Mouse (Mus musculus): ENCODE measurements around the gene 1600015I10Rik. TPM values are rescaled to one million over a fixed set of nuclear protein-coding genes. Genes with fewer than 3 reads are reported as not detected.
"Not testable (repeated sequence)": the region's sequence is repeated elsewhere in the genome, so short reads cannot be mapped to it uniquely, and the experiment has no call there.

Gene 1600015I10Rik
- polyA plus RNA-seq (2015; fragmentation: Nextera tagmentation; extraction: Ambion mirVana): not detected in 2 replicates

GRCm38 (mm10) chr6:48929595-48929994, at the start of gene 1600015I10Rik:
TSS of gene 1600015I10Rik (plus strand) at chr6:48929895.
- no peaks in the 10 kb centered on the region for H3K27me3 ChIP-seq (replicated peaks; ENCODE audit: control insufficient read depth, insufficient read depth, low read length)
- no peak for ATAC-seq
- H3K27ac ChIP-seq (ENCODE audit: low read depth, low read length): no peak within 1 kb of the TSS
- H3K9ac ChIP-seq (ENCODE audit: low read depth, low read length): no peak within 1 kb of the TSS
- no peaks in the 10 kb centered on the region for H3K9me3 ChIP-seq (ENCODE audit: control insufficient read depth)
- no peaks in the 10 kb centered on the region for H3K36me3 ChIP-seq (ENCODE audit: control insufficient read depth, insufficient read depth)
- no peak for TF ChIP-seq CTCF (IDR thresholded peaks at IDR 0.05; ENCODE audit: low read depth)
- H3K4me2 ChIP-seq (replicated peaks; ENCODE audit: low read depth): no peak within 1 kb of the TSS
- H3K4me3 ChIP-seq (ENCODE audit: low read depth, low read length): no peak within 1 kb of the TSS
- H3K4me1 ChIP-seq (replicated peaks; ENCODE audit: control insufficient read depth, insufficient read depth, low read length): no peaks in the 10 kb centered on the region
- 90% methylated on average over 5 of the region's 5 CpGs for WGBS

- no peaks in the 10 kb centered on the region for H3K36me3 ChIP-seq (ENCODE audit: control insufficient read depth, insufficient read depth)
- H3K9me3 ChIP-seq (ENCODE audit: control insufficient read depth): no peaks in the 10 kb centered on the region
- H3K27me3 ChIP-seq (replicated peaks; ENCODE audit: control insufficient read depth, insufficient read depth, low read length): no peaks in the 10 kb centered on the region
- no peak overlapping the region for H3K4me2 ChIP-seq (replicated peaks; ENCODE audit: low read depth)
- H3K27ac ChIP-seq (ENCODE audit: low read depth, low read length): no peak overlapping the region; the same call in 1 of the 2 replicates
- 0 out of 2 replicates have a peak, but pooled peaks cover 6% of the 10 kb centered on the region for H3K4me1 ChIP-seq (replicated peaks; ENCODE audit: control insufficient read depth, insufficient read depth, low read length)
- H3K4me3 ChIP-seq (ENCODE audit: low read depth, low read length): no peak overlapping the region
- no peak overlapping the region for H3K9ac ChIP-seq (ENCODE audit: low read depth, low read length)
- no peak for ATAC-seq
- 56% methylated on average over 4 of the region's 4 CpGs for WGBS
- no peak for TF ChIP-seq CTCF (IDR thresholded peaks at IDR 0.05; ENCODE audit: low read depth)
Observed at GRCm38 (mm10) chr6:48894203-48894602, 35.5 kb upstream of the 1600015I10Rik start.

- H3K27me3 ChIP-seq (replicated peaks; ENCODE audit: control insufficient read depth, insufficient read depth, low read length): no peaks in the 10 kb centered on the region
- H3K36me3 ChIP-seq (ENCODE audit: control insufficient read depth, insufficient read depth): no peaks in the 10 kb centered on the region
- peak overlapping the region; percentile 77 for H3K27ac ChIP-seq (ENCODE audit: low read depth, low read length)
- no peak for TF ChIP-seq CTCF (IDR thresholded peaks at IDR 0.05; ENCODE audit: low read depth)
- peak overlapping the region; percentile 13 for H3K9ac ChIP-seq (ENCODE audit: low read depth, low read length)
- WGBS: 41% methylated on average over 8 of the region's 8 CpGs
- H3K4me2 ChIP-seq (replicated peaks; ENCODE audit: low read depth): peak overlapping the region; percentile 62
- peak overlapping the region; percentile 13 for H3K4me3 ChIP-seq (ENCODE audit: low read depth, low read length)
- no peaks in the 10 kb centered on the region for H3K9me3 ChIP-seq (ENCODE audit: control insufficient read depth)
- H3K4me1 ChIP-seq (replicated peaks; ENCODE audit: control insufficient read depth, insufficient read depth, low read length): 0 out of 2 replicates have a peak, but pooled peaks cover 6% of the 10 kb centered on the region
- ATAC-seq: peak; percentile 79
Observed at GRCm38 (mm10) chr6:48894938-48895818, 34.5 kb upstream of the 1600015I10Rik start.

GRCm38 (mm10) chr6:48895941-48896340, 33.8 kb upstream of the 1600015I10Rik start:
- ATAC-seq: peak; percentile 66; the same call in 1 of the 2 replicates
- H3K36me3 ChIP-seq (ENCODE audit: control insufficient read depth, insufficient read depth): no peaks in the 10 kb centered on the region
- no peaks in the 10 kb centered on the region for H3K9me3 ChIP-seq (ENCODE audit: control insufficient read depth)
- H3K4me3 ChIP-seq (ENCODE audit: low read depth, low read length): peak overlapping the region; percentile 24
- H3K27ac ChIP-seq (ENCODE audit: low read depth, low read length): peak overlapping the region; percentile 46; the same call in 1 of the 2 replicates
- 35% methylated on average over 5 of the region's 5 CpGs for WGBS
- no peak for TF ChIP-seq CTCF (IDR thresholded peaks at IDR 0.05; ENCODE audit: low read depth)
- 0 out of 2 replicates have a peak, but pooled peaks cover 6% of the 10 kb centered on the region for H3K4me1 ChIP-seq (replicated peaks; ENCODE audit: control insufficient read depth, insufficient read depth, low read length)
- no peaks in the 10 kb centered on the region for H3K27me3 ChIP-seq (replicated peaks; ENCODE audit: control insufficient read depth, insufficient read depth, low read length)
- no peak overlapping the region; the same call in 1 of the 2 replicates for H3K9ac ChIP-seq (ENCODE audit: low read depth, low read length)
- H3K4me2 ChIP-seq (replicated peaks; ENCODE audit: low read depth): peak overlapping the region; percentile 62

GRCm38 (mm10) chr6:48896956-48897355, 32.7 kb upstream of the 1600015I10Rik start:
- H3K27me3 ChIP-seq (replicated peaks; ENCODE audit: control insufficient read depth, insufficient read depth, low read length): no peaks in the 10 kb centered on the region
- no peak for TF ChIP-seq CTCF (IDR thresholded peaks at IDR 0.05; ENCODE audit: low read depth)
- no peak overlapping the region for H3K4me3 ChIP-seq (ENCODE audit: low read depth, low read length)
- no peak overlapping the region; the same call in 1 of the 2 replicates for H3K27ac ChIP-seq (ENCODE audit: low read depth, low read length)
- no peak overlapping the region for H3K9ac ChIP-seq (ENCODE audit: low read depth, low read length)
- H3K36me3 ChIP-seq (ENCODE audit: control insufficient read depth, insufficient read depth): no peaks in the 10 kb centered on the region
- no peaks in the 10 kb centered on the region for H3K9me3 ChIP-seq (ENCODE audit: control insufficient read depth)
- ATAC-seq: no peak
- H3K4me2 ChIP-seq (replicated peaks; ENCODE audit: low read depth): peak overlapping the region; percentile 62
- WGBS: 83% methylated on average over 5 of the region's 5 CpGs
- H3K4me1 ChIP-seq (replicated peaks; ENCODE audit: control insufficient read depth, insufficient read depth, low read length): 0 out of 2 replicates have a peak, but pooled peaks cover 6% of the 10 kb centered on the region

- H3K36me3 ChIP-seq (ENCODE audit: control insufficient read depth, insufficient read depth): peaks cover 10% of the 10 kb centered on the region; the same call in 1 of the 2 replicates
- H3K27ac ChIP-seq (ENCODE audit: low read depth, low read length); H3K4me1 ChIP-seq (replicated peaks; ENCODE audit: control insufficient read depth, insufficient read depth, low read length); H3K27me3 ChIP-seq (replicated peaks; ENCODE audit: control insufficient read depth, insufficient read depth, low read length); H3K9me3 ChIP-seq (ENCODE audit: control insufficient read depth); H3K9ac ChIP-seq (ENCODE audit: low read depth, low read length); ATAC-seq; H3K4me3 ChIP-seq (ENCODE audit: low read depth, low read length); H3K4me2 ChIP-seq (replicated peaks; ENCODE audit: low read depth): not testable (repeated sequence)
- 88% methylated on average over 11 of the region's 11 CpGs for WGBS
Observed at GRCm38 (mm10) chr6:48901316-48901715, 28.4 kb upstream of the 1600015I10Rik start.

Data from intestine, postnatal 0 days (tissue).